Mouse (Mus musculus) heart, postnatal 0 days (tissue): ENCODE measurements at regions not wholly inside any gene's neighbourhood (a gene's known extent, or its start where the extent isn't known, plus 50 kb on each side); places are given as distances from the start of the nearest gene placed in this dataset.

ENCODE experiments used
- CTCF ChIP-seq: IDR thresholded peaks from 2 replicates; pipeline ENCODE4 v1.5.1; 2016; ENCODE audit warnings: antibody characterized with exemption, control low read depth, low read depth
- EP300 ChIP-seq: IDR thresholded peaks from 2 replicates; pipeline ENCODE4 v1.6.1; 2016; ENCODE audit warnings: antibody characterized with exemption, low read depth

DNA sequence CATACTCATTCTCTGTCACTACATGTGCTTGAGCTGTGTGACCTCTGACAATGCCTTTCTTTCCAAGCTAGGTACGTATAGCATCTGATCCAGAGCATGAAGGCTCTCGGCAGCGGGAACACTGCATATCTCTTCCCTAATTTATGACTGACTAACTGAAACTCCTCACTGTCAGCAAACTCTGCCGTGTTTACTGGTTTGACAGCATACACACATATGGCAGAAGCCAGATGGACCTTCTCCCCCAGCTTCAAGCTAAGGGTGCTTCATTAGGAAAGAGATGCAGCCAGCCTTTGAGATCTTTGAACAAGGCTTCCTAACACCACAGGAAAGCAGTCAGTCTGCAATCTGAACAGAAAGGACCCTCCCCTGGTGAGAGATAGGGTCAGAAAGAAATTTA, 186.9 kb upstream of the Acvr2a start:
- no peak for TF ChIP-seq CTCF
- no peak for TF ChIP-seq EP300
